Mouse (Mus musculus): ENCODE data around the gene Slc25a3. TPM values are rescaled to one million over a fixed set of nuclear protein-coding genes. Genes with fewer than 3 reads are reported as not detected.

Slc25a3 gene
- polyA plus RNA-seq, 1 experiment, result 411 TPM

DNA sequence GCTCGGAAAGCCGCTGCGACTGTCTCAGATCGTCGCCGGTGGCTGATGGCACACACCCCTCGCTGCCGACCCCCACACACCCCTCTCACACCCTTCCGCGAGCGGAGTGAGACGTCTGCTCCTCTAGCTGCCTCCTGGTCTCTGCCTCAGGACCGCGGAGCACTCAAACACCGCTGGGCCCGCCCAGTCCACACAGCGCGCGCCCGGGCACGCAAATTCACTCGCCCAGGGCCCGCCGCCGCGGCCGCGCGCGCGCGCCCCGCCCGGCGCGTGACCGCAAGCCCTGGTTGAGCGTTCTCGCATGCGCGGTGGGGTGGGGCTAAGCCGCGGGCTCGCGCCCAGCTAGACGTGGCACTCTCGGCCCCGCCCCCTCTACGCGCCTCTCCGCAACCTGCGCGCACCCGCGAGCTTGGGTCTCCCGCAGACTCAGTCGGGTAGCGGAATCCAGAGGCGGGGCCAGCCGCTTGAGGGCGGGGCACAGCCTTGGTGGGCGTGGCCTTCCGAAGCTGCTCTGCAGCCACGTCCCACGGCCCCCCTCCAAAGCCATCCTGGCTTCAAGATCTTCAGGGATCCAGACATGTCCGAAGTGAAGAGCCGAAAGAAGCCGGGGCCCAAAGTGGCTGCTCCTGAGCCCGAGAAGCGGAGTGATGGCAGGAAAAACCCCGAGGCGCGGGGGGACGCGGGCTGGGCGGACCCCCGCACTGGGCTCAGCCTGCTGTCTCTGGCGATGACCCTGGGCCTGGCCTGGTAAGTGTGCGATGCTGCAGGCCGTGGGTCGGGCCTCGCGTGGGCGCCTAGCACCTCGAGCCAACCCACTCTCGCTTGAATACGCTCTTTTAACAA is 41.1 kb downstream of the Slc25a3 start, which contains the start of the genes Apaf1 and Ikbip:
TSS of gene Apaf1 (minus strand) at position 221 of the 843 bp plus-strand sequence.
TSS of gene Ikbip (plus strand) at position 391 of the 843 bp plus-strand sequence.
- DNase-seq (ENCODE audit: low read depth), result peak; percentile 99
- peak; percentile 74 for TF ChIP-seq POLR2A (IDR thresholded peaks at IDR 0.05; ENCODE audit: borderline replicate concordance, extremely low read depth, insufficient read depth, insufficient read length, poor library complexity, severe bottlenecking)
- no peak for TF ChIP-seq CTCF (IDR thresholded peaks at IDR 0.05; ENCODE audit: borderline replicate concordance, extremely low read depth, insufficient read depth, insufficient read length)

DNA sequence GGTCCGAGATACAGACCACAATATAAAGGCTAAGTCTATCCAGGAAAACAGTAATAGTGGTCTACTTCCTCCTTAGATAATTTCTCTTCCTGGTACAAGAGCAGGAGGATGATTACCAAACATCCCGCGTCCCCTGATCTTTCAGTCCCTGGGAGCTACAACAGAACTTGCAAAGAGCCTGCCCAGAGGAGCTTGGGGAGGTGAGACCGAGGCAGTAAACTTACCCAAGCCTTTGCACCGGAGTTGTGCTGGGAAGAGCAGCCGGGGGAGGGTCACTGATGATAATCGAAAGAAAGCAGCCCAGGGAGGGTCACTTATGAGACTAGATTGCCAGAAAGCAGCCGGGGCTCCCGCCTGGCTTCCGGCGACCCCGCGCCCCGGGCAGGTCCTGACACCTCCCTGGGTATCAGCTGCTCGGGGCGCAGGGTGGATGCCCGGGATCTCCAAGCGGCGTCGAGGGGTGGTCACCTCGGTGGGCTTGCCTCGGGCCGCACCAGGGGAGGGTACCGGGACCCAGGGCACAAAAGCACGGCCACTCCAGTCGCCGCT is 41.8 kb downstream of the Slc25a3 start:
- peak; percentile 58 for DNase-seq (ENCODE audit: low read depth)

GRCm38 (mm10) chr10:91080540-91080939 is 43.3 kb downstream of the Slc25a3 start:
- no peak for DNase-seq (ENCODE audit: low read depth)
- TF ChIP-seq POLR2A (IDR thresholded peaks at IDR 0.05; ENCODE audit: borderline replicate concordance, extremely low read depth, insufficient read depth, insufficient read length, poor library complexity, severe bottlenecking), result no peak
- no peak for TF ChIP-seq CTCF (IDR thresholded peaks at IDR 0.05; ENCODE audit: borderline replicate concordance, extremely low read depth, insufficient read depth, insufficient read length)

More for the DNA sequence above, 41.8 kb downstream of the Slc25a3 start:
- TF ChIP-seq CTCF (IDR thresholded peaks at IDR 0.05; ENCODE audit: borderline replicate concordance, extremely low read depth, insufficient read depth, insufficient read length) (no peak), POLR2A (IDR thresholded peaks at IDR 0.05; ENCODE audit: borderline replicate concordance, extremely low read depth, insufficient read depth, insufficient read length, poor library complexity, severe bottlenecking) (no peak)

GRCm38 (mm10) chr10:91076667-91077066 is 47.2 kb downstream of the Slc25a3 start:
- no peak for DNase-seq (ENCODE audit: low read depth)
- TF ChIP-seq CTCF (IDR thresholded peaks at IDR 0.05; ENCODE audit: borderline replicate concordance, extremely low read depth, insufficient read depth, insufficient read length) (no peak), POLR2A (IDR thresholded peaks at IDR 0.05; ENCODE audit: borderline replicate concordance, extremely low read depth, insufficient read depth, insufficient read length, poor library complexity, severe bottlenecking) (no peak)

DNA sequence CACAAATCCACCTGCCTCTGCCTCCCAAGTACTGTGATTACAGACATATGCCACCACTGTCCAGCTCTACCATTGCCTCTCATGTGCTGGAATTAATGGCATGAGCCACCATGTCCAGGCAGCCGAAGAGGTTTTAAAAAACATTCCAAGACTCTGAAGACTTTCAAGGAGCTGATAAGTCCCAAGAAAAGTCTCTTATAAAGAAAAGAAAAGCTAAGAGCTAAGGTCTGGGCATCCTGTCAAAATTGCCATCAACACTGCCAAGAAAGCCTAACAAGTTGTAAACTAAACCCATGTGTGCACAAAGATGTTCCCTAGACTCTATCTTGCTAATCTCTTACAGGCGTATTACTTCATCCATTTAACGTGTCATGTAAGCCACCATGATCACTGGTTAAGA is 50.5 kb downstream of the Slc25a3 start:
- TF ChIP-seq POLR2A (IDR thresholded peaks at IDR 0.05; ENCODE audit: borderline replicate concordance, extremely low read depth, insufficient read depth, insufficient read length, poor library complexity, severe bottlenecking), result no peak
- TF ChIP-seq CTCF (IDR thresholded peaks at IDR 0.05; ENCODE audit: borderline replicate concordance, extremely low read depth, insufficient read depth, insufficient read length), result no peak
- DNase-seq (ENCODE audit: low read depth), result peak; percentile 51

DNA sequence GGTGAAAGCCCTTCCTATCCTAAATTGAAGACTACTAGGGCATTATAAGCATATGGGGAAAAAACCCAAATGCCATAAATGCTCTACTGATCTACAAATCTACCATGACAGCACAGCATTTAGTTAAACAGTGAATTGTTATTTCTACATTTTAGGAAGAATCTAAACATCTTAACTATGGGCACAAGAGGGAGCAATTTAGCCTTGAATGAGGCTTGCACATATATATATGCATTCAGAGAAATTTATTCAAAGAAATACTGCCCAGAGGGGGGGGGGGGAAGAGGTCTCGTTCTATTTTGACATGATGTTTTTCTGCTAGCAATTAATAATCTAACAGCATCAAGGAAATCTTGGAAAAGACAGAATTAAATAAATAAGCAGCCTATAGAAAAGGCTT is 52.1 kb downstream of the Slc25a3 start:
- TF ChIP-seq CTCF (IDR thresholded peaks at IDR 0.05; ENCODE audit: borderline replicate concordance, extremely low read depth, insufficient read depth, insufficient read length) (no peak), POLR2A (IDR thresholded peaks at IDR 0.05; ENCODE audit: borderline replicate concordance, extremely low read depth, insufficient read depth, insufficient read length, poor library complexity, severe bottlenecking) (no peak)
- DNase-seq (ENCODE audit: low read depth), result peak; percentile 63

Other genes starting within 250 kb of the Slc25a3 start
- 29.4 and 31.3 TPM in 2 replicates for gene Apaf1, start 41.3 kb downstream of the Slc25a3 start, polyA plus RNA-seq (2012; rRNA removed)
- 7.4 and 9.3 TPM in 2 replicates for gene Ikbip, start 41.1 kb downstream of the Slc25a3 start, polyA plus RNA-seq (2012; rRNA removed)
- 177 and 225 TPM in 2 replicates for gene Tmpo, start 57.3 kb upstream of the Slc25a3 start, polyA plus RNA-seq (2012; rRNA removed)

Measured in brain, embryonic 14.5 days (tissue).